Mouse (Mus musculus): ENCODE results near the gene Helz.

- TF ChIP-seq CTCF (IDR thresholded peaks at IDR 0.05; ENCODE audit: borderline replicate concordance, extremely low read depth, insufficient read depth, insufficient read length) (no peak), POLR2A (IDR thresholded peaks at IDR 0.05; ENCODE audit: borderline replicate concordance, extremely low read depth, insufficient read depth, insufficient read length, poor library complexity, severe bottlenecking) (no peak)
These were observed 660 bp downstream of the Helz start for GRCm38 (mm10) chr11:107548204-107548975.

Data from brain, embryonic 14.5 days (tissue).